Mouse (Mus musculus): ENCODE results near the gene Gm13088. TPM values are rescaled to one million over a fixed set of nuclear protein-coding genes. Genes with fewer than 3 reads are reported as not detected.

The Gm13088 gene
- polyA plus RNA-seq (2017; shearing (Covaris generic)), result not detected

DNA sequence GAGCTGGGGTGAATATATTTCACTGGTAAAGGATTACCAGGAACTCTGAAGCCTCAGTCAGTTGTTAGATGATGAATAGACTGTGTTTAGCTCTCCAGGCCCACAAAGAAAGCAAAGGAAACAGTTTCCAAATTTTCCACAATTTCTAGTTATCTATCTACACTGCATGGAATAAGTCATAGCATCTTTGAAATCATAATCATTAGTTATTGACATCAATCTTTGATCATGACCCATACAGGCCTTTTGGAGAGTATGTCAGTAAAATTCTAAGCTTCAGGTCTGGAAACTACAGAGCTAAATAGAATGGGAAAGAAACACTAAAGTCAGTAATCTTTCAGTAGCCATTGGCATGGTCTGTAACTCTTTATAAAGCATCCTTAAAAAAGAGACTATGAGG lies at the start of gene Gm13088:
Gene Gm13088, minus strand, starts transcription at position 101 of the 400 bp plus-strand sequence.

DNA sequence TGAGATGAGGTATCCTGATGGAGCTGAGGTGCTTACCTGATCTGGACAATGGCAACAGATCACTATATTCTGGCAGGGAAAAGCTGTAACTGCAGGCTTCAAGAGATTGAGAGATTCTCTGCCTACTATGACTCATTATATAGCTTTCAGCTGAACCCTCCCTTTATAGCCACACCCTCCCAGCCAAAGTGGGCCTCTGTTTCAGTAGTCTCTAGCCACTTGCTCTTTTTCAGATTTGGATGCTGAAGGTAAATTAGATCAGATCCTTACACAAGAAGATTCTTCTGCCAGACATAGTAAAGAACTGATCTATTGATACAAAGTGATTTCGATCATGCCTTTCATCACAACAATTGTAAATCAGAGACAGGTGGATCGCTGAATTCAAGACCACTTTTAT lies 45.6 kb upstream of the Gm13088 start, which contains the start of gene Gm13089:
Gene Gm13089, minus strand, starts transcription at position 101 of the 400 bp plus-strand sequence.

DNA sequence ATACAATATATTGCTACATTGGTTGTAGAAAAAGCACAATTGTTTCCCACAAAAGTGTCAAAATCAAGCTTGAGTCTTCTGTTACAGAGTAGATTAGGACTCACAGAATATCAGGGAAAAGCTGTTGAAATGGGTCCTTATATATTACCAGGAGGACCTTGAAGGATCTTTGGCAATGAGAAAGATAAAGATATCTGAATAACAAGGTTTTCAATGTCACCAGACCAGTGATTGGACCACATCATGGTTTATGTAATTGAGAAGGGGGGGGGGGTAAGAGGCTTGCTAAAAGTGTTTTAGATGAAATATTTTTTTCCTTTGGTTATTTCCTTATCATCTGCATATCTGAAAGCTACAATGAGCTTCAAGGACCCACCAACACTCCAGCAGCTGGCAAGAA lies 42.3 kb downstream of the Gm13088 start, which contains the start of gene Gm13083:
Gene Gm13083, plus strand, starts transcription at position 301 of the 400 bp plus-strand sequence.

Other genes with a start within 250 kb of the Gm13088 start
- gene Pramef8, start 244.8 kb downstream of the Gm13088 start, polyA plus RNA-seq (2017; shearing (Covaris generic)), result 39.9 TPM
- gene Oog4, start 206.9 kb downstream of the Gm13088 start, polyA plus RNA-seq (2017; shearing (Covaris generic)), result not detected
- gene Gm13043, start 145.9 kb downstream of the Gm13088 start, polyA plus RNA-seq (2017; shearing (Covaris generic)), result not detected
- not detected for gene Gm13040, start 121.3 kb downstream of the Gm13088 start, polyA plus RNA-seq (2017; shearing (Covaris generic))
- 0.17 TPM for gene BC080695, start 105.5 kb downstream of the Gm13088 start, polyA plus RNA-seq (2017; shearing (Covaris generic))
- not detected for gene Gm13057, start 105.5 kb downstream of the Gm13088 start, polyA plus RNA-seq (2017; shearing (Covaris generic))
- gene Gm13083, start 42.2 kb downstream of the Gm13088 start, polyA plus RNA-seq (2017; shearing (Covaris generic)), result not detected
- not detected for gene Gm13089, start 45.5 kb upstream of the Gm13088 start, polyA plus RNA-seq (2017; shearing (Covaris generic))
- not detected for gene Gm13078, start 62.2 kb upstream of the Gm13088 start, polyA plus RNA-seq (2017; shearing (Covaris generic))
- gene Gm13023, start 132.1 kb upstream of the Gm13088 start, polyA plus RNA-seq (2017; shearing (Covaris generic)), result not detected
- gene Gm13084, start 158.8 kb upstream of the Gm13088 start, polyA plus RNA-seq (2017; shearing (Covaris generic)), result not detected
- gene Gm13103, start 189.3 kb upstream of the Gm13088 start, polyA plus RNA-seq (2017; shearing (Covaris generic)), result not detected
- gene Pramef6, start 243.1 kb upstream of the Gm13088 start, polyA plus RNA-seq (2017; shearing (Covaris generic)), result not detected

All from effector memory CD4-positive, alpha-beta T cell, adult 5 months (primary cell).